Mouse (Mus musculus): ENCODE results near the gene Pnpo.

Gene Pnpo

GRCm38 (mm10) chr11:96916885-96917396 lies 26.8 kb downstream of the Pnpo start:
- ChIA-PET CTCF (interaction anchor here (0.5 to 2.7 kb wide), 86 partner anchors 7 to 1300 kb away, joined by 3 to 29 read pairs (median 4); partner anchors contain the start of genes Pnpo (in 3 of the 4), Lrrc46 (in 2 of the 4), Mrpl10 (in 2 of the 4) and Scrn2 (in 2 of the 4)), POLR2A (interaction anchor here (0.5 to 3.9 kb wide), 92 partner anchors 7 to 1930 kb away, joined by 3 to 67 read pairs (median 4); partner anchors contain the start of genes Pnpo (in 4 of the 4), Lrrc46 (in 2 of the 4), Mrpl10 (in 2 of the 4) and Osbpl7 (in 1 of the 4))

- CTCF ChIA-PET: interaction anchor here (0.5 to 2.7 kb wide), 113 partner anchors 8 to 1300 kb away, joined by 3 to 29 read pairs (median 4); partner anchors contain the start of genes Pnpo (in 3 of the 4), Scrn2 (in 3 of the 4), Kpnb1 (in 1 of the 4) and Lrrc46 (in 1 of the 4)
- POLR2A ChIA-PET: interaction anchor here (0.5 to 3.9 kb wide), 105 partner anchors 8 to 1929 kb away, joined by 3 to 67 read pairs (median 4); partner anchors contain the start of genes Pnpo (in 3 of the 4), Lrrc46 (in 2 of the 4), Mrpl10 (in 2 of the 4) and Scrn2 (in 2 of the 4)
Observed at GRCm38 (mm10) chr11:96916044-96916884, 27.5 kb downstream of the Pnpo start, which contains the start of gene Cdk5rap3. Gene Cdk5rap3 (minus strand): TSS chr11:96916496.

- POLR2A ChIA-PET: interaction anchor here in 2 of 4 experiments (0.6 to 1.6 kb wide), 5 partner anchors 14 to 123 kb away, joined by 3 to 4 read pairs (median 4); no protein-coding TSS in a partner anchor
- CTCF ChIA-PET: interaction anchor here in 1 of 4 experiments (1.3 kb wide), 1 partner anchor 51 kb away, joined by 3 read pairs; no protein-coding TSS in a partner anchor
Observed at GRCm38 (mm10) chr11:96912682-96913081, 31.1 kb downstream of the Pnpo start.

GRCm38 (mm10) chr11:96910003-96910402 lies 33.8 kb downstream of the Pnpo start:
- CTCF ChIA-PET: interaction anchor here (0.5 to 2.4 kb wide), 13 partner anchors 10 to 292 kb away, joined by 3 to 21 read pairs (median 4); partner anchors contain the start of gene Lrrc46 (in 1 of the 4)
- POLR2A ChIA-PET: interaction anchor here in 2 of 4 experiments (0.6 to 2.4 kb wide), 4 partner anchors 10 to 42 kb away, joined by 3 to 10 read pairs (median 6); no protein-coding TSS in a partner anchor

GRCm38 (mm10) chr11:96908594-96908993 lies 35.2 kb downstream of the Pnpo start:
- POLR2A ChIA-PET: interaction anchor here (0.6 to 4.3 kb wide), 15 partner anchors 8 to 267 kb away, joined by 3 to 18 read pairs (median 3); partner anchors contain the start of gene Cdk5rap3 (in 1 of the 4)

GRCm38 (mm10) chr11:96906431-96907161 lies 37.2 kb downstream of the Pnpo start:
- ChIA-PET CTCF (interaction anchor here in 3 of 4 experiments (0.5 to 2.3 kb wide), 7 partner anchors 9 to 44 kb away, joined by 3 to 8 read pairs (median 3); partner anchors contain the start of genes Cdk5rap3 (in 2 of the 3) and Pnpo (in 1 of the 3)), POLR2A (interaction anchor here in 3 of 4 experiments (0.7 to 4.3 kb wide), 17 partner anchors 9 to 180 kb away, joined by 3 to 18 read pairs (median 3); partner anchors contain the start of gene Pnpo (in 1 of the 3))

More at GRCm38 (mm10) chr11:96908594-96908993, 35.2 kb downstream of the Pnpo start:
- CTCF ChIA-PET: interaction anchor here in 2 of 4 experiments (0.6 to 2.2 kb wide), 7 partner anchors 8 to 131 kb away, joined by 3 to 9 read pairs (median 4); partner anchors contain the start of gene Cdk5rap3 (in 1 of the 2)

- ChIA-PET POLR2A (interaction anchor here in 3 of 4 experiments (0.5 to 1.8 kb wide), 8 partner anchors 13 to 410 kb away, joined by 3 to 10 read pairs (median 3); partner anchors contain the start of gene Cdk5rap3 (in 1 of the 3)), CTCF (interaction anchor here in 3 of 4 experiments (0.6 to 1.1 kb wide), 6 partner anchors 13 to 524 kb away, joined by 3 to 8 read pairs (median 3); partner anchors contain the start of gene Cdk5rap3 (in 1 of the 3))
Observed at GRCm38 (mm10) chr11:96902639-96903635, 40.8 kb downstream of the Pnpo start.

GRCm38 (mm10) chr11:96901332-96901731 lies 42.5 kb downstream of the Pnpo start:
- ChIA-PET POLR2A (interaction anchor here in 3 of 4 experiments (0.6 to 2.2 kb wide), 11 partner anchors 15 to 140 kb away, joined by 3 to 11 read pairs (median 4); partner anchors contain the start of genes Cdk5rap3 (in 1 of the 3), Lrrc46 (in 1 of the 3) and Mrpl10 (in 1 of the 3)), CTCF (interaction anchor here in 2 of 4 experiments (0.5 to 1.1 kb wide), 4 partner anchors 15 to 138 kb away, joined by 3 to 6 read pairs (median 4); partner anchors contain the start of gene Cdk5rap3 (in 1 of the 2))

- CTCF ChIA-PET: interaction anchor here (0.6 to 1.9 kb wide), 18 partner anchors 9 to 608 kb away, joined by 3 to 12 read pairs (median 4); partner anchors contain the start of gene Cdk5rap3 (in 1 of the 4)
- POLR2A ChIA-PET: interaction anchor here (0.5 to 2.2 kb wide), 33 partner anchors 8 to 1024 kb away, joined by 3 to 11 read pairs (median 3); partner anchors contain the start of genes Cdk5rap3 (in 2 of the 4), Nfe2l1 (in 1 of the 4) and Pnpo (in 1 of the 4)
Observed at GRCm38 (mm10) chr11:96899449-96900306, 44.1 kb downstream of the Pnpo start.

GRCm38 (mm10) chr11:96895886-96896285 lies 47.9 kb downstream of the Pnpo start:
- POLR2A ChIA-PET: interaction anchor here in 2 of 4 experiments (0.9 to 2.7 kb wide), 5 partner anchors 14 to 126 kb away, joined by 3 to 11 read pairs (median 3); partner anchors contain the start of gene Cdk5rap3 (in 1 of the 2)
- CTCF ChIA-PET: interaction anchor here in 2 of 4 experiments (0.9 to 1.0 kb wide), 3 partner anchors 10 to 131 kb away, joined by 3 to 5 read pairs (median 4); partner anchors contain the start of gene Cdk5rap3 (in 1 of the 2)

GRCm38 (mm10) chr11:96893203-96893842 lies 50.5 kb downstream of the Pnpo start:
- ChIA-PET CTCF (interaction anchor here in 3 of 4 experiments (0.6 to 1.0 kb wide), 3 partner anchors 20 to 539 kb away, joined by 3 read pairs; no protein-coding TSS in a partner anchor), POLR2A (interaction anchor here in 3 of 4 experiments (0.6 to 1.6 kb wide), 6 partner anchors 13 to 895 kb away, joined by 3 to 5 read pairs (median 3); partner anchors contain the start of genes Cdk5rap3 (in 1 of the 3) and Tbkbp1 (in 1 of the 3))

- CTCF ChIA-PET: interaction anchor here in 3 of 4 experiments (0.6 to 1.0 kb wide), 3 partner anchors 24 to 637 kb away, joined by 3 read pairs; partner anchors contain the start of gene Cdk5rap3 (in 1 of the 3)
- POLR2A ChIA-PET: interaction anchor here in 3 of 4 experiments (0.5 to 1.4 kb wide), 6 partner anchors 10 to 417 kb away, joined by 3 to 15 read pairs (median 4); partner anchors contain the start of gene Cdk5rap3 (in 1 of the 3)
Observed at GRCm38 (mm10) chr11:96891784-96892527, 51.8 kb downstream of the Pnpo start.
